Mouse (Mus musculus): ENCODE measurements around the gene H2-Ke6.
"Not testable (repeated sequence)": the region's sequence is repeated elsewhere in the genome, so short reads cannot be mapped to it uniquely, and the experiment has no call there.

Gene H2-Ke6

GRCm38 (mm10) chr17:34029150-34029889 lies 1.5 kb upstream of the H2-Ke6 start:
- DNase-seq: no peak

DNA sequence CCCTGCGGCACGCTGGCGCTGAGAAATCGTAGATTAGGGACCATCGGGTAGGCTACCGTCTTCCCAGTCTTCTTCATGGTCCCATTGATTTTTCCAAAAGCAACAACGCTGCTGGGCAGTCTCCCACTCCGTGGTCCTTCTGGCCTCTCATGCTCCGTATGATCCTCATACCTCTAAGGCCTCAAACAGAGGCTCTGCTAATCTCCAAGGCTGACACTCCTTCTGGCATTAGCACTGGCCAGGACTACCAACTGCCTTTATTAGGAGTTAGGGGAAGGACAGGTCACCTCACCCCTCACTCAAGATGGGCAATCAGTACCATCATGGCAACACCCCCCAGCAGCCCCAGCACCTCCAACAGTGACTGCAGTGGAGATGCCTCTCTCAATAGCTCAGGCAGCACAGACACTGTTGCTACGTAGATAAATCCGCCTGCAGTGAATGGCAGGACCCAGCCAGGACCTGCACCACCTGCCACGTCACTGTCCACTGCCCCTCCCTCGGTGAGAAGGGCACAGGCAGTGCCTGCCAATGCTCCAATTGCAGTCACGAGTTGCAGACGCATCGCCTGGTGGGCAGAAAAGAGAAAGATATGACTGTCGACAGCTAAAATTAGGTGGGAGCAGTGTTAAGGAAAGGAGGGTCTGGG lies 765 bp upstream of the H2-Ke6 start:
- no peak for DNase-seq

GRCm38 (mm10) chr17:34026917-34027655 lies 774 bp downstream of the H2-Ke6 start:
- DNase-seq: no peak

GRCm38 (mm10) chr17:34026221-34026620 lies 1.6 kb downstream of the H2-Ke6 start:
- DNase-seq: no peak

DNA sequence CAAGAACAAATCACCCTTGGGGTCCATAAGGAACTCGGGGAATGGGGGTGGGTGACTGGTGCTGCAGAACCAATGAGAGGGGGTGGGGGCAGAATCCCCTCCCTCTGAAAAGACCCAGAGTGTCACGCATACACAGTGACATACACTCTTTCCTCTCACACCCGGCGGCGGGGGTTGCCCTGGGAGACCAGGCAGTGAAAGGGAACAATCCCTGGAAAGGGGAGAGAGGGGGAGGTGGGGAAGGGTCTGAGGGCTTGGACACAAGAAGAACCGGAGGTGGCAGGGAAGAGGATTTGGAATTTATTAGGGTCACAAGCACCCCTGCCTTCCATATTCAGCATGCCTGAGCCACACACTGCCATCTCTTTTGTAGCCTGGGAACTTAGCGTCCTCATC lies 2.1 kb downstream of the H2-Ke6 start:
- DNase-seq: no peak

DNA sequence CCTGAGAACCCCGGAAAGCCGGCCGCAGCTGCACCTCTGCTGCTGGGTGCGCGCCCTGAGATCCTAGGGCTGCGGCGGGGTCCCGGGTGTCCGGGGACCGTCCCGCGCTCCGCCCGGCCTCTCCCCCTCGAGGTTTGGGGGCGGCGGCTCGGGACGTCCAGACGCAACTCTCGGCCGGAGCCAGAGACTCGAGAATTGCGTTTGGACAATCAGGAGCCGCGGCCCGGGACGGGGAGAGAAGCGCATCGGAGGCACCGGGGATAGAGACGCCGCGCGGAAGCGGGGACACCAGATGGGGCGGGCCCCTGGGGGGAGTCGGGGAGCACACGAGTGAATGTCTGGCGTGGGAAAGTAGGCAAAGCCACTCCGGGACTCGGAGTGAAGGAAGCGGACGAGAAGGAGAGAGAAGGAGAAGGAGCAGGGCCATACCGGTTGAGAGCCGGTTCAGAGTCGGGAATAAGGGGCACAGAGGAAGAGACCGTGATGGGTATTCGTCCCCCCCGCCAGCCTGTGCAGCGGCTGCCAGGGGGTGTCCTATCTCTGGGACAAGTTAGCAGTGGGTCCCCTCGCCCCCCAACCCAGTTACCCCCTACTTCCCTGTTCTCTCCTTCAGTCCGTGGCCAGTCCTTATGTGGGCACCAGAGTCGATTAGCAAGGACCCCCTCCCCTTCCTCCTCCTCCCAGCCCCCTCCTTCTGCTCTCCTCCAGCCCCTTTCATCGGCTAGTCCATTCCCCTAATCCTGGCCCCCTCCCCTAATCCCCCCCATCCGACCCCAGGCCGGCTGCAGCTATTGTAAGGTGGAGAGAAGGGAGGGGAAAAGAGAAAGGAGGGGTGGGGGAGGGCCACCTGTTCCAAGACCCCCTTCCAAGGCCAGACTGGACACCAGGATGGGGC lies 2.8 kb downstream of the H2-Ke6 start:
- no peak for DNase-seq

DNA sequence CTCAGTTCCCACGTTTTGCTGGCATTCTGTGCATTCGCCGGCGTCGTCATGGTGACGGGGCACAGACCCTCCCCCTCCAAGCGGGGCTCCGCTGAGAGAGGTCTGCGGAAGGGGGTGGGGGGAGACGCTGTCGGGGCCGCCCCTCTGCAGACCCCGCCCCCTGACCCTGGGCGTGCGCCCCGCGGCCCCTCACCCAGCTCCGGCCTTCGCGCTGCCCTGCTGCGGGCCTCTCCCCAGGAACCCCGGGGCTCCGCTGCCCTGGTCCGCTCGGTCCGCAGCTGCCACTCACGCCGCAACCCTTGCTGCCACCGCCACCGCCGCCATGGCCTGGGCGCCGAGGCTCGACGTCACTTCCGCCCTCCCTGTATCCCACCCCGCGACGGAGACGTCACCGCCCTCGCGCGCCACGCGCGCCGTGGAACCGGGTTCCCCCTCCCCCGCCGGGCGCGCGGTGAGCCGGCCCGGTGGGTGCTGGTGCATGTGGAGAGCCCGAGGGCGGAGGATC lies 3.5 kb downstream of the H2-Ke6 start, which contains the start of gene Ring1:
Gene Ring1 (minus strand): TSS at position 364 of the 505 bp plus-strand sequence.
- peak; percentile 88 for DNase-seq

DNA sequence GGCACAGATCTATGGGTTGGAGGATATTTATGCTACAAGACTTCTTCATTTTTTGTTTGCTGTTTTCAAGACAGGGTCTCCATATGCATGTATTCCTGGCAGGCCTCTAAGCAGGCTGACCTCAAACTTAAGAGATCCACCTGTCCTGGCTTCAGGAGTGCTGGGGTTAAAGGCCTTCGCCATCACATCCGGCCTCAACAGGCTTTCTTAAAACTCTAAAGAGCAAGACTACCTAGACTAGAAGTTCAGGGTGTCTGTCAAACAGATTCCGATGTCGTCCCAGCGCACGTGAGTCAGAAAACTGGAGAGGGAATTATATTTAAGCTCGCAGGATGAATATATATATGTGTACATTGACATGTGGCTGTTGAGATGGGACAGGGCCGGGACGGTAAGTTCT lies 4.2 kb downstream of the H2-Ke6 start:
- DNase-seq: no peak

DNA sequence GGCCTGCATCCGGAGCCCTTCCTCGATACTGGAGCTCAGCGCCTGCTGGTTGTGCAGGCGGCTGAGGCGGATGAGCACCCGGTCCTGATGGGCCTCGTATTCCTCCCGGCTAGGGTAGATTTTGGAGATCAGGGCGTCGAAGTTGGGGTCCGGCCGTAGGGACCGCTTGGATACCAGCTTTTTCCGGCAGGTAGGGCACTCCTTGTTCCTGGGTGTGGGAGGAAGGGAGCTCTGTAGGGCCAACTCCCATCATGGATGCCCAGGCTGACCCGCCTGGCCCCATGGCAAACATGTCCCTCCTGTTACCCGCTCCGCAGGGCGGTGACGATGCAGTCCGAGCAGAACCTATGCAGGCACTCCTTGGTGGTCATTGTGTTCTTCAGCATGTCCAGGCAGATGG lies 4.9 kb downstream of the H2-Ke6 start:
- no peak for DNase-seq

DNA sequence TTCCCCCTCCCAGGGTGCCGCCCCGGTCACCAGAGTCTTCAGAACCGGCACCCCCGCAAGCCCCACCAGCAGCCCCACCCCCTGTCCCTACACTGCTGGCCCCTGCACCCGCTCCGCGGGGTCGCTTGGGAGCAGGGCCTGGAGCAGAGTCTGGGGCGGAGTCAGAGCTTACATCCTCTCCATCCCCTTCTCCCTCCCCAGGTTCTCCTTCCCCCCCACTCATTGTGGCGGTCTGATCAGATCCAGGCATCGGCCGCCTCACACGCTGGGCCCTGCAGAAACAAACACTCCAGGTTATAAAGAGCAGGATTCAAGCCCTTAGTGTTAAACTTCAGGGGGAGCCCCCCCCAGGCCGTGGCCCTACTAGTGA lies 5.5 kb downstream of the H2-Ke6 start:
- DNase-seq: no peak

- no peak for DNase-seq
These were observed 6.1 kb downstream of the H2-Ke6 start for GRCm38 (mm10) chr17:34021539-34022413.

GRCm38 (mm10) chr17:34013436-34013835 lies 14.4 kb downstream of the H2-Ke6 start:
- no peak for DNase-seq

DNA sequence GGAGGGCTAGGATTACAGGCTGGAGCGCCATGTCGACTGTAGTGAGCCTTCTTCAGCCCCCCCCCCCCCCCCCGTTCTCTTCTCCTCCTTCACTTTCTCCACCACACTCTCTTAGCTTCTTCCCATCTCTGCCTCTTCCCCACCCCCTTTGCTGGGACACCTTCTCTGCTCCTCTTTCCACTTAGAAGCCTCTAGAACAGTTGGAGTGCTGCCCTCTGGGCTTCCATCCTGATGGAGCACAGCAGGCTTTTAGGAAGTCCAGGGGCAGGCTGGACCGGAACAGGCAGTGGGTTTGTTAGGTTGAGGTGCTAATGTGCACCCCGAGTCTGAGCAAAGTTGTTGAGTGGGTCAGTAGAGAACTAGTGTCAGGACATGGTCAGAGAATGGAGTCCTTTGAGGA lies 17.7 kb downstream of the H2-Ke6 start:
- no peak for DNase-seq

DNA sequence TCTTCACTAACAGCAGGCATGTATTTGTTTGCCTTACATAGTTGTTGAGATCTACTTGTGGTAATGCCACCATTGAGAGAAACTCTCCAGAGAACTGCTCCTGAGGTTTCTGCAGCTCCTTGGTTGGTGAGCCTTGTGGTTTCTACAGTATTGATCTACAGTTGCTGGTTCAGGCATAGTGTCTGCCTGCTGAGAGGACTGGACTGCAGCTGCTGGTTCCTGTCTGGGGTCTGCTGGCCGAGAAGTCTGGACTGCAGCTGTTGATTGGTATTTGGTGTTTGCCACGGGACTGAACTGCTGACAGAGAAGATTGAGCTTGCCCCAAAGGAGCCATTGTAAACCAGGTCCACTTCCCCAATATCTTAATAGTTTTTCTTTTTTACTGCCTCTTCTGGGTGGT lies 21.3 kb downstream of the H2-Ke6 start:
- no peak for DNase-seq

DNA sequence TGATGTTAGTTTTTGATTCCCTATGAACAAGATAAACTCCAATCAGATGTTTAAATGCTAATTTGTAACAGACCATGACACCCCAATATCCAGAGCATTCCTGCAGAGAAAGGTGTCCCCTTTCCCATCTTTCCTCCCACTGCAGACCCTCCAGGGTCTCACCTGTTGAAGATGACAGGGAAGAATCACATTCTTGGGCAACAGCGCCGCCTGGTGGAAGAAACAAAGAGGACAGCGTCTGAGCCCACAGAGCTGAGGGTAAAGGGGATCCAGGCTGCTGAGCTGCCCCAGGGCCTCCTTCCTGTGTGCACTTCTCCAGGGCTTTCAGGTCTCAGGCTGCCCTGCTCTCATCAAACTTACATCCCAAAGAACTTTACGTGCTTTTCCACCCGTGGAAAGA lies 24.4 kb downstream of the H2-Ke6 start:
- DNase-seq: peak; percentile 61

DNA sequence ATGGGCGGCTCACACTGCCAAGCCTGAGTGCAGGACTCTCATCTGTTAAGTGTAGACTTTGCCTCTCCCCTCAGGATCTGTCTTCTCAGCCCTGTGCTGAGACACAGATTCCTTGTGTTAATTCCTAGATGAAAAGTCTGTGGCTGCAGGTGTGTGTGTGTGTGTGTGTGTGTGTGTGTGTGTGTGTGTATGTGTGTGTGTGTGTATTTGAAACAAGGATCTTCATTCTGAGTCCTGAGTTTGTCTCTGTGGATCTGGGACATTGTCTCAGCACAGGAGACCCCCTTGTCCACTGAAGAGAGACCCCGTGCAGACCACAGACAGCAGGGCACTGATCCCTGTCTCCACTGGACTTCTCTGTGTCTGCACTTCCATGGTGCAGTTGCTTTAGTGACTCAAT lies 27.1 kb downstream of the H2-Ke6 start:
- not testable (repeated sequence) for DNase-seq

- peak; percentile 94 for DNase-seq
These were observed 27.7 kb downstream of the H2-Ke6 start, which contains the start of gene H2-K1 for GRCm38 (mm10) chr17:34000150-34000537. Gene H2-K1, minus strand, starts transcription at chr17:34000347.

DNA sequence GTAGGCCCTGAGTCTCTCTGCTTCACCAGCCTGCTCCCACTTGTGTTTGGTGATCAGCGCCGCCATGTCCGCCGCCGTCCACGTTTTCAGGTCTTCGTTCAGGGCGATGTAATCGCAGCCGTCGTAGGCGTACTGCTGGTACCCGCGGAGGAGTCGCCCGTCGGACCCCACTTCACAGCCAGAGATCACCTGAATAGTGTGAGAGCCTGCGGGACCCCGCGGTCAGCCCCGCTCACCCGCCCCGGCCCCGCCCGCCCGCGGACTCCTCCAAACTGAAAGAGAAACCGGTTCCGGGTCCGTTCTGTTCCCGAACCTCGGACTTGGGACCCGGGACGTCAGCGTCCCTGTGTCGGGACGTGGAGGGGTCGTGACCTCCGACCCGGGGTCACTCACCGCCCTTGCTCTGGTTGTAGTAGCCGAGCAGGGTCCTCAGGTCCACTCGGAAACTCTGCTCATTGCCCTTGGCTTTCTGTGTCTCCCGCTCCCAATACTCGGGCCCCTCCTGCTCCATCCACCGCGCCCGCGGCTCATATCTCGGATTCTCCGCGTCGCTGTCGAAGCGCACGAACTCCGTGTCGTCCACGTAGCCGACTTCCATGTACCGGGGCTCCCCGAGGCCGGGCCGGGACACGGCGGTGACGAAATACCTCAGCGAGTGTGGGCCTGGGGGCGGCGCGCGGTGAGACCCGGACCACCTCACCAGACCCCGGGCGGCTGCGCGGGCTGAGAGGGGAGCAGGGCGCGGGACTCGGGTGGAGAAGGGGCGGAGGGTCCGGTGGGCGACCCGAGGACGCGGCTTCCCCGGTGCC lies 28.3 kb downstream of the H2-Ke6 start:
- peak; percentile 29 for DNase-seq

GRCm38 (mm10) chr17:33998697-33999096 lies 29.2 kb downstream of the H2-Ke6 start:
- DNase-seq: not testable (repeated sequence)

DNA sequence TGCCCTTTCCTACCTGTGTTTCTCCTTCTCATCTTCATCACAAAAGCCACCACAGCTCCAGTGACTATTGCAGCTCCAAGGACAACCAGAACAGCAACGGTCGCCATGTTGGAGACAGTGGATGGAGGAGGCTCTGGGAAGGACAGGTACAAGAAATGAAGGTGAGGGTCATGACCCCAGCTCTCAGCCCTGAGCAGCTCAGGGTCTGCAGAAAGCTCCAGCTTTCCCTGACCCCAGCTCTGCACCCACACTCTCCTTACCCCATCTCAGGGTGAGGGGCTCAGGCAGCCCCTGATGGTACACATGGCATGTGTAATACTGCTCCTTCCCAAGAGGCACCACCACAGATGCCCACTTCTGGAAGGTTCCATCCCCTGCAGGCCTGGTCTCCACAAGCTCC lies 30.8 kb downstream of the H2-Ke6 start:
- DNase-seq: not testable (repeated sequence)

DNA sequence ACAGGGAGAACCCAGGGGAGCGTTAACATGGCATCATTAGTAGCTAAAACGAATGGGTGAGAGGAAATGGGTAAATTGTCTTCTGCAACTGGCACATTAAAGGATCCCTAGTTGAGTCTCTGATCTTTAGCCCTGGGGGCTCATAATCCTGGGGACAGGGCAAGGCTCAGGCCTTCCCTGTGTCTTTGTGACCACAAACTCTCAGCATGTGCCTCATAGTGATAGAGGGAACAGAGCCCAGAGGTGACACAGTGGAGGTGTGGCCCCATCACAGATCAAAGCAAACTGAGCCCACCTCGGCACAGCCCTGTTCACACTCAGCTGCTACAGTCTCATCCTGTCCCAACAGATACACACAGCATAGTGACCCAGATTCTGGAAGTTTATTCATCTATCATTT lies 32.2 kb downstream of the H2-Ke6 start:
- DNase-seq: no peak
